Mouse (Mus musculus) gastrocnemius, adult 2 months (tissue): Measurements from ENCODE around the gene Nek9. TPM values are rescaled to one million over a fixed set of nuclear protein-coding genes. Genes with fewer than 3 reads are reported as not detected.

Source experiments
- DNase-seq: peaks from one replicate; pipeline ENCODE4 v3.0.0; 2022
- H3K27ac ChIP-seq: fragments of 200-600 bp; 2 replicates; pipeline ENCODE4 v1.8.1; 2022; ENCODE audit warnings: mild to moderate bottlenecking
- H3K4me3 ChIP-seq: fragments of 200-600 bp; 2 replicates; pipeline ENCODE4 v1.8.1; 2022; ENCODE audit warnings: mild to moderate bottlenecking, moderate library complexity
- CTCF ChIP-seq: fragments of 200-600 bp; IDR thresholded peaks from 2 replicates; pipeline ENCODE4 v1.8.1; 2022; ENCODE audit warnings: antibody characterized with exemption, mild to moderate bottlenecking, moderate library complexity
- intact Hi-C: fragments of 180-260 bp; cut with DNase I; formaldehyde crosslinking; loops from one replicate; pipeline ENCODE4 v1.15.1; 2025
- total RNA-seq, 2 experiments: library from RNA; stranded (reverse); gene quantifications; 2 replicates each; pipeline ENCODE4 v1.2.3; 2021

Nek9 gene
- total RNA-seq, 2 experiments from 2014 or later = 99.2 to 131 TPM

DNA sequence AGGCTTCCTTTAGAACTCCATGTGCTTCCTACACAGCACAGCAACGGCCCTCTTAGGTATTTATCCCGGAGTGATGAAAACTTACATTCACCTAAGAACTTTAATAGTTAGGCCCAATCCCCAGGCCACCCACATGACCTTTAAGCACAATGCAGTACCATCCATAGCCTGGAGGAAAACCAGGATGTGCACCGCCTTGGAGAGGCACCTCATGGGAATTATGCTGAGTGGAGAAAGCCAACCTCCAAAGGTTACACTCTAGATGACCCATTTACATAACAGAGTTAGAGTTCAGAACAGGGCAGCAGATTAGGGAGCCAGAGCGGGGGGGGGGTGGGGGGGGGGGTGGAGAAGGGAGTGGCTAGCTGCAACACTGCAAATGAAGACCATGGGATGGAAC lies 3.1 kb upstream of the Nek9 start:
- H3K4me3 ChIP-seq = no peak overlapping the region
- intact Hi-C loops = no loop called here
- no peak overlapping the region for H3K27ac ChIP-seq
- TF ChIP-seq CTCF = no peak
- no peak for DNase-seq

DNA sequence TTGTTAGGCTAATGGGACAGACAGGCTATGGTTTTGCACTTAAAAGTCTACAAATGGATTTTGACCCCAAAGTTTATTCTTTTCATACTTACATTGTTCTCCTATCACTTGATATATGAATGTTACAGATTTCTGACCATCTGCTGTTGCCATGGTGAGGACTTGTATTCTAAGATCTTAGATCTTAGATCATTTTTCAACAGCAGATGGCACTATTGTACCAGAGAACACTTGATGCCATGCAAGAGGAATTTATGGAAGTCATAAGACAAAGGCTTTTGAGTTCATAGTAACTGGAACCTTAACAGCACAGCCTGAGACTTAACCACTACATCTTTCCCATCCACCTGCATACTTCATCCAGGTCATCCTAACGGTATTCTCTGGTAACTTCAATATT lies 2.0 kb upstream of the Nek9 start:
- H3K27ac ChIP-seq = no peak overlapping the region

DNA sequence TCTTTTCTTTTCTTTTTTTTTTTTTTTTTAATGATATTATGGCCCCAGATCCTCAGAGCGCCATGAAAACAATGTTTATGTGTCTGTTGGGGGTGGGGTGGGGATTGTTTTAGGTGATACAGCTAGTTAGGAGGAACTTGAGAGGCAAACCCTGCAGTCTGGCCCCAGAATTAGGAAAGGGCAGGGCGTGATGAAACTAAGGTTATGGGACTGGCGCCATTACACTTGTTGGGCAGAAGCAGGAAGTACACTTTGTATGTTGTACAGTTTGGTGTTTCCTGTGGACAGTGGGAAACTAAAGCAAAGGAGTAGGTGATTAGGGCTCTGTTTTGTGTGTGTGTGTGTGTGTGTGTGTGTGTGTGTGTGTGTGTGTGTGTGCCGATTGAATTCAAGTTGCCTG lies 785 bp upstream of the Nek9 start:
- peak overlapping the region; percentile 77 for H3K4me3 ChIP-seq
- TF ChIP-seq CTCF = no peak
- H3K27ac ChIP-seq = peak overlapping the region; percentile 90
- intact Hi-C loops = no loop called here
- no peak for DNase-seq

More for the DNA sequence above, 2.0 kb upstream of the Nek9 start:
- peak; percentile 73 for TF ChIP-seq CTCF
- intact Hi-C loops = loop anchor here (1.0 kb wide), 1 partner anchor 150 kb away; no protein-coding TSS in a partner anchor
- H3K4me3 ChIP-seq = no peak overlapping the region
- DNase-seq = no peak

GRCm38 (mm10) chr12:85338815-85339214 lies 347 bp downstream of the Nek9 start:
- Histone ChIP-seq H3K4me3 (peak overlapping the region; percentile 77), H3K27ac (peak overlapping the region; percentile 90)
- TF ChIP-seq CTCF = no peak
- no peak for DNase-seq
- intact Hi-C loops = no loop called here

DNA sequence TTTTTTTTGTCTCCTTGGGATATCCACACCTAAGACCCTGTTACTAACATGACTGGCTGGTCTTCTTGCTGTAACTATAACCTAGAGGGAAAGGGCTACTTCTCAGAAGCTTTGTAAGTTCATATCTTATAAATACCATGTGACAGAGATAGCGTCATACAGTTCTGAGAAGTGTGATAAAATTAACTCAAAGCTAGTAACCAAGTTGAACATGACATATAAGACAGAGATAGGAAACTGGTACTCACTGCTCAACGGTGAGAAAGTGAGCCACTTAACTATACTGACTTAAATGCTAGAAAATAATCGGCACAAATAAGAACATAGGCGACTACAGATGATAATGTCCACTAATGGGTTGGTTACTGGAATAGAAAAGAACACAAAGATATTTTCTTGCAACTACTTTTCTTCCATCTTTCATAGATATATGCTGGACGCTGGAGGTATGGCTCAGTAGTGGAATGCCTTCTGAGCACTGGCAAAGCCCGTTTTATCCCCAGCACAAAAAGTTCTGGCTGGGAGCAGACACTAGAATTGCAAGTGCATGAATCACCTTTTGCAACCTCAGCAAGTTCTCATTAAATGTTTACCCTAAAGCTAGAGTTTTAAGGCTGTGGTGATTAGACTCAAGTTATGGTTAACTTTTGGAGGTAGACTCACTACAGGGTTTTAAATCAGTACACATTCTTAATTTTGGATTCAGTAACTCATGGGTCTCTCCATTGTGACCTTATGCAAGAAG lies 1.4 kb downstream of the Nek9 start:
- TF ChIP-seq CTCF = no peak
- DNase-seq = no peak
- Histone ChIP-seq H3K4me3 (peak overlapping the region; percentile 77), H3K27ac (peak overlapping the region; percentile 46)
- intact Hi-C loops = no loop called here

DNA sequence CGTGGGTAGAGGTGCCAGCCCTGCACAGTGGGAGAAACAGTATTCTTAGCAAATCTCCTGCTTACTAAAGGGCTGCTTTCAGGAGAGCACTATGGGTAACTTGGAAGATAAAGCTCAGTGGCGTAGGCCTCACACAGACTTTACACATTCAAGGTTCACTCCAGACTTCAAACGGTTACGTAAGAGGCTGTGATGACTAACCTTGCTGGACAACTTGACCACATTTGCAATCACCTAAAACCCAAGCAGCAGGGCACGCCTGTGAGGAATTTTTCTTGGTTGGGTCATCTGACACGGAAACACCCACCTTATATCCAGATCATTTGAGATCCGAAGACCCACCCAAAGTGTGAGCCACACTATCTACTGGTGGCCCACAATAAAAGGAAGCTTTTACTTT lies 9.0 kb downstream of the Nek9 start:
- no peak for DNase-seq
- intact Hi-C loops = no loop called here
- no peak for TF ChIP-seq CTCF

GRCm38 (mm10) chr12:85308651-85309050 lies 30.5 kb downstream of the Nek9 start:
- Histone ChIP-seq H3K4me3 (no peak overlapping the region), H3K27ac (0 out of 2 replicates have a peak overlapping the region, but pooled peaks have one; percentile 9)
- intact Hi-C loops = no loop called here
- TF ChIP-seq CTCF = no peak
- DNase-seq = peak; percentile 47

More for the DNA sequence above, 9.0 kb downstream of the Nek9 start:
- H3K27ac ChIP-seq = no peak overlapping the region
- H3K4me3 ChIP-seq = no peak overlapping the region

- intact Hi-C loops = loop anchor here (1.0 to 2.0 kb wide), 3 partner anchors 137 to 213 kb away; no protein-coding TSS in a partner anchor
- peak overlapping the region; percentile 81 for H3K27ac ChIP-seq
- H3K4me3 ChIP-seq = peak overlapping the region; percentile 64
- peak; percentile 96 for TF ChIP-seq CTCF
- peak; percentile 86 for DNase-seq
These were observed 33.8 kb downstream of the Nek9 start for GRCm38 (mm10) chr12:85305247-85305892.

GRCm38 (mm10) chr12:85304725-85305124 lies 34.4 kb downstream of the Nek9 start:
- TF ChIP-seq CTCF = no peak
- DNase-seq = no peak
- peak overlapping the region; percentile 64 for H3K4me3 ChIP-seq
- intact Hi-C loops = loop anchor here (1.0 to 2.0 kb wide), 3 partner anchors 136 to 212 kb away; no protein-coding TSS in a partner anchor
- H3K27ac ChIP-seq = peak overlapping the region; percentile 81

- intact Hi-C loops = no loop called here
- DNase-seq = no peak
- H3K4me3 ChIP-seq = no peak overlapping the region
- H3K27ac ChIP-seq = no peak overlapping the region
- no peak for TF ChIP-seq CTCF
These were observed 35.9 kb downstream of the Nek9 start for GRCm38 (mm10) chr12:85303256-85303655.

DNA sequence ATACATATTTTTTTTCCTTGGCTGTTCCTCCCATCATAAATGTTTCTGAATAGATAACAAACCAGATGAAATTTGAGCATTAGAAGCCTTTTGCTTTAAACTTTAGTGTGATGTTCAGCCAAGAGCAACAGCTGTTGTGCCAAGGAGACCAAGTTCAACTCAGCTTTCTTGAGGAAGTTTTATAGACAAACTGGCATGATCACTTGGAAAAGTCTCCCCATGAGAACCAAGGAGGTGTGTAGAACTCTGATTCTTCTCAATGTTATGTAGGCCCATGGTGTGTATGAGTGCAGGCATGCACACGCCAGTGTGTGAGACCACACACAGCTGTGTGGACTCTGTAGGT lies 40.4 kb downstream of the Nek9 start:
- intact Hi-C loops = no loop called here
- no peak for DNase-seq
- TF ChIP-seq CTCF = no peak
- H3K27ac ChIP-seq = peak overlapping the region; percentile 46; the same call in 1 of the 2 replicates
- H3K4me3 ChIP-seq = no peak overlapping the region

DNA sequence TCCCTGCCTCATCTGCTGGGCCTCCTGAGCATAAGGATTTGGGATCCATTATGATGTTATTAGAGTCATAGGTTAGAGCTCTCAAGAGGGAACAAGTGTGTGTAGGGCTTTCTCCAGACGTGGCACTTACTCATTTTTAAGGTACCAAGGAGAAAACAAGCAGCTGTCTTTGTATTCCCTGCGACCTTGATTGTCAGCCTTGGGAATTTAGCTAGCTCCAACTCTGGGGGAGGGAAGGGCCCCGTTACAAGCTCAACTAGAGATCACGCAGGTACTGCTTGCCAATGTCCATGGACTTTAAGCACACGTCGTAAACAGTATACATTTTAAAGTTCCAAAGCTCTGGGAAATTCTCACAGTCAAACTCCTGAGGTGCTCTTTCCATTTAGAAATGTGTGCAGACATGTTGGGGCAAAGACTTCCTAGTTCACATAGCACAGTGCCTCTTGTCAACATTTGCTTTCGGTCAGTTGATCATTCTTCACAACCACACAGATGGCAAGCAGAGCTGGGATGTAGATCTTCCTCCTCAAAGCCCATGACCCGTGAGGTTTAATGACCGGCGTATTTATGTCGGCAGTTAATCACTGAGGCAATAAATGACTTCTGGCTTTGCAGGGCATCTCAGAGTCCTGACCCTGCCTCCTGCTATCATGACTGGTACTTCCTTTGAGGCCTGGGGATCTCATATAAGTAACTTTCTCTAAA lies 40.9 kb downstream of the Nek9 start:
- TF ChIP-seq CTCF = no peak
- no peak overlapping the region for H3K4me3 ChIP-seq
- H3K27ac ChIP-seq = peak overlapping the region; percentile 46; the same call in 1 of the 2 replicates
- intact Hi-C loops = no loop called here
- no peak for DNase-seq

GRCm38 (mm10) chr12:85297345-85297997 lies 41.7 kb downstream of the Nek9 start:
- no peak overlapping the region for H3K4me3 ChIP-seq
- DNase-seq = no peak
- TF ChIP-seq CTCF = no peak
- H3K27ac ChIP-seq = peak overlapping the region; percentile 43
- intact Hi-C loops = no loop called here
